Mouse (Mus musculus): ENCODE measurements around the gene Mex3a. TPM values are rescaled to one million over a fixed set of nuclear protein-coding genes. Genes with fewer than 3 reads are reported as not detected.

The Mex3a gene
- 0.38 TPM for polyA plus RNA-seq (2017; shearing (Covaris generic))

GRCm38 (mm10) chr3:88532299-88532674 lies at the start of gene Mex3a:
Gene Mex3a, plus strand, starts transcription at chr3:88532395.

GRCm38 (mm10) chr3:88509692-88510420 lies 22.3 kb upstream of the Mex3a start, which contains the start of gene Lmna:
Gene Lmna, minus strand, starts transcription at chr3:88509956.

GRCm38 (mm10) chr3:88548180-88548917 lies 16.2 kb downstream of the Mex3a start, which contains the start of gene Rab25:
Gene Rab25, minus strand, starts transcription at chr3:88548300.

GRCm38 (mm10) chr3:88552676-88553524 lies 20.7 kb downstream of the Mex3a start, which contains the start of gene Lamtor2:
Gene Lamtor2, minus strand, starts transcription at chr3:88553074.

GRCm38 (mm10) chr3:88553525-88553879 lies 21.3 kb downstream of the Mex3a start, which contains the start of gene Ubqln4:
Gene Ubqln4, plus strand, starts transcription at chr3:88553758.

GRCm38 (mm10) chr3:88575540-88575939 lies 43.3 kb downstream of the Mex3a start, which contains the start of gene Ssr2:
Gene Ssr2, plus strand, starts transcription at chr3:88575876.

Other genes with a start within 250 kb of the Mex3a start
- gene Gm38392, start 245.2 kb upstream of the Mex3a start, polyA plus RNA-seq (2017; shearing (Covaris generic)) = not detected
- gene Tsacc, start 235.4 kb upstream of the Mex3a start, polyA plus RNA-seq (2017; shearing (Covaris generic)) = 8.1 TPM
- 339 TPM for gene Cct3, start 235.3 kb upstream of the Mex3a start, polyA plus RNA-seq (2017; shearing (Covaris generic))
- gene Glmp, start 207.4 kb upstream of the Mex3a start, polyA plus RNA-seq (2017; shearing (Covaris generic)) = 338 TPM
- gene Tmem79, start 196.2 kb upstream of the Mex3a start, polyA plus RNA-seq (2017; shearing (Covaris generic)) = 1.1 TPM
- gene Smg5, start 196.1 kb upstream of the Mex3a start, polyA plus RNA-seq (2017; shearing (Covaris generic)) = 59.8 TPM
- gene Paqr6, start 167.8 kb upstream of the Mex3a start, polyA plus RNA-seq (2017; shearing (Covaris generic)) = not detected
- 0.25 TPM for gene Bglap3, start 159.7 kb upstream of the Mex3a start, polyA plus RNA-seq (2017; shearing (Covaris generic))
- not detected for gene Bglap2, start 153.7 kb upstream of the Mex3a start, polyA plus RNA-seq (2017; shearing (Covaris generic))
- not detected for gene Bglap, start 147.9 kb upstream of the Mex3a start, polyA plus RNA-seq (2017; shearing (Covaris generic))
- gene Pmf1, start 122.1 kb upstream of the Mex3a start, polyA plus RNA-seq (2017; shearing (Covaris generic)) = 35.4 TPM
- gene Slc25a44, start 107.3 kb upstream of the Mex3a start, polyA plus RNA-seq (2017; shearing (Covaris generic)) = 16.6 TPM
- gene Sema4a, start 71.2 kb upstream of the Mex3a start, polyA plus RNA-seq (2017; shearing (Covaris generic)) = 67.7 TPM
- gene Lmna, start 22.4 kb upstream of the Mex3a start, polyA plus RNA-seq (2017; shearing (Covaris generic)) = 9.6 TPM
- not detected for gene Rab25, start 15.9 kb downstream of the Mex3a start, polyA plus RNA-seq (2017; shearing (Covaris generic))
- gene Lamtor2, start 20.7 kb downstream of the Mex3a start, polyA plus RNA-seq (2017; shearing (Covaris generic)) = 183 TPM
- 66.9 TPM for gene Ubqln4, start 21.4 kb downstream of the Mex3a start, polyA plus RNA-seq (2017; shearing (Covaris generic))
- 126 TPM for gene Ssr2, start 43.5 kb downstream of the Mex3a start, polyA plus RNA-seq (2017; shearing (Covaris generic))
- gene Arhgef2, start 73.6 kb downstream of the Mex3a start, polyA plus RNA-seq (2017; shearing (Covaris generic)) = 126 TPM
- gene Rxfp4, start 120.7 kb downstream of the Mex3a start, polyA plus RNA-seq (2017; shearing (Covaris generic)) = not detected
- gene Khdc4, start 153.4 kb downstream of the Mex3a start, polyA plus RNA-seq (2017; shearing (Covaris generic)) = 119 TPM
- gene Rit1, start 184.4 kb downstream of the Mex3a start, polyA plus RNA-seq (2017; shearing (Covaris generic)) = 49.3 TPM
- 53.3 TPM for gene Syt11, start 242.8 kb downstream of the Mex3a start, polyA plus RNA-seq (2017; shearing (Covaris generic))

Measured in CD4-positive, CD25-positive, alpha-beta regulatory T cell (primary cell).